Mouse (Mus musculus): Measurements from ENCODE around the gene Mlxipl. TPM values are rescaled to one million over a fixed set of nuclear protein-coding genes. Genes with fewer than 3 reads are reported as not detected.
"Not testable (repeated sequence)": the region's sequence is repeated elsewhere in the genome, so short reads cannot be mapped to it uniquely, and the experiment has no call there.

The Mlxipl gene
- 8.3 and 8.5 TPM in 2 replicates for polyA plus RNA-seq (2015; fragmentation: Nextera tagmentation; extraction: Ambion mirVana)

- peak within 1 kb of the TSS; percentile 24; the same call in 1 of the 2 replicates for H3K9ac ChIP-seq (replicated peaks; ENCODE audit: low read length)
- peaks cover 53% of the 10 kb centered on the region for H3K27me3 ChIP-seq (ENCODE audit: insufficient read depth, low read length)
- peak within 1 kb of the TSS; percentile 51 for H3K4me2 ChIP-seq (replicated peaks; ENCODE audit: low read depth, low read length)
- H3K9me3 ChIP-seq (ENCODE audit: low read length), result no peaks in the 10 kb centered on the region
- peak within 1 kb of the TSS; percentile 32 for H3K4me3 ChIP-seq (ENCODE audit: low read length)
- ATAC-seq (ENCODE audit: low FRiP score, low TSS enrichment), result peak; percentile 75; the same call in 1 of the 2 replicates
- peaks cover 8% of the 10 kb centered on the region; the same call in 1 of the 2 replicates for H3K4me1 ChIP-seq (ENCODE audit: insufficient read depth, low read length)
- H3K27ac ChIP-seq (ENCODE audit: low read length), result no peak within 1 kb of the TSS
- H3K36me3 ChIP-seq (ENCODE audit: insufficient read depth, low read length), result no peaks in the 10 kb centered on the region
- 2% methylated on average over 39 of the region's 39 CpGs for WGBS
These were observed at the start of gene Mlxipl for GRCm38 (mm10) chr5:135089653-135090052. TSS of gene Mlxipl (plus strand) at chr5:135089890.

- Histone ChIP-seq H3K27me3 (ENCODE audit: insufficient read depth, low read length) (no peaks in the 10 kb centered on the region), H3K27ac (ENCODE audit: low read length) (no peak overlapping the region), H3K9ac (replicated peaks; ENCODE audit: low read length) (no peak overlapping the region), H3K4me1 (ENCODE audit: insufficient read depth, low read length) (0 out of 2 replicates have a peak, but pooled peaks cover 4% of the 10 kb centered on the region), H3K9me3 (ENCODE audit: low read length) (no peaks in the 10 kb centered on the region), H3K36me3 (ENCODE audit: insufficient read depth, low read length) (peaks cover 14% of the 10 kb centered on the region), H3K4me3 (ENCODE audit: low read length) (no peak overlapping the region), H3K4me2 (replicated peaks; ENCODE audit: low read depth, low read length) (no peak overlapping the region)
- no peak for ATAC-seq (ENCODE audit: low FRiP score, low TSS enrichment)
- 74% methylated on average over 6 of the region's 6 CpGs for WGBS
These were observed 49.6 kb upstream of the Mlxipl start for GRCm38 (mm10) chr5:135040059-135040458.

GRCm38 (mm10) chr5:135040777-135041176 is 48.9 kb upstream of the Mlxipl start:
- 60% methylated on average over 11 of the region's 11 CpGs for WGBS
- no peak for ATAC-seq (ENCODE audit: low FRiP score, low TSS enrichment)
- H3K36me3 ChIP-seq (ENCODE audit: insufficient read depth, low read length), result peaks cover 21% of the 10 kb centered on the region

GRCm38 (mm10) chr5:135042105-135042788 is 47.4 kb upstream of the Mlxipl start:
- Histone ChIP-seq H3K9me3 (ENCODE audit: low read length) (no peaks in the 10 kb centered on the region), H3K4me2 (replicated peaks; ENCODE audit: low read depth, low read length) (no peak overlapping the region), H3K4me1 (ENCODE audit: insufficient read depth, low read length) (no peaks in the 10 kb centered on the region), H3K36me3 (ENCODE audit: insufficient read depth, low read length) (peaks cover 22% of the 10 kb centered on the region), H3K4me3 (ENCODE audit: low read length) (no peak overlapping the region), H3K27ac (ENCODE audit: low read length) (no peak overlapping the region), H3K9ac (replicated peaks; ENCODE audit: low read length) (no peak overlapping the region), H3K27me3 (ENCODE audit: insufficient read depth, low read length) (no peaks in the 10 kb centered on the region)
- 45% methylated on average over 21 of the region's 21 CpGs for WGBS
- ATAC-seq (ENCODE audit: low FRiP score, low TSS enrichment), result peak; percentile 49; the same call in 1 of the 2 replicates

More at GRCm38 (mm10) chr5:135040777-135041176, 48.9 kb upstream of the Mlxipl start:
- 0 out of 2 replicates have a peak, but pooled peaks cover under 1% of the 10 kb centered on the region for H3K4me1 ChIP-seq (ENCODE audit: insufficient read depth, low read length)
- H3K9me3 ChIP-seq (ENCODE audit: low read length), result no peaks in the 10 kb centered on the region
- no peak overlapping the region for H3K27ac ChIP-seq (ENCODE audit: low read length)
- H3K4me3 ChIP-seq (ENCODE audit: low read length), result no peak overlapping the region
- H3K27me3 ChIP-seq (ENCODE audit: insufficient read depth, low read length), result no peaks in the 10 kb centered on the region
- no peak overlapping the region for H3K9ac ChIP-seq (replicated peaks; ENCODE audit: low read length)
- H3K4me2 ChIP-seq (replicated peaks; ENCODE audit: low read depth, low read length), result no peak overlapping the region

- 84% methylated on average over 3 of the region's 3 CpGs for WGBS
- Histone ChIP-seq H3K4me2 (replicated peaks; ENCODE audit: low read depth, low read length) (no peak overlapping the region), H3K36me3 (ENCODE audit: insufficient read depth, low read length) (peaks cover 27% of the 10 kb centered on the region), H3K4me1 (ENCODE audit: insufficient read depth, low read length) (no peaks in the 10 kb centered on the region), H3K9ac (replicated peaks; ENCODE audit: low read length) (no peak overlapping the region), H3K27me3 (ENCODE audit: insufficient read depth, low read length) (no peaks in the 10 kb centered on the region), H3K27ac (ENCODE audit: low read length) (no peak overlapping the region), H3K4me3 (ENCODE audit: low read length) (no peak overlapping the region), H3K9me3 (ENCODE audit: low read length) (no peaks in the 10 kb centered on the region)
- no peak for ATAC-seq (ENCODE audit: low FRiP score, low TSS enrichment)
These were observed 45.1 kb upstream of the Mlxipl start for GRCm38 (mm10) chr5:135044575-135044974.

GRCm38 (mm10) chr5:135048539-135048938 is 41.2 kb upstream of the Mlxipl start:
- no peak overlapping the region for H3K27ac ChIP-seq (ENCODE audit: low read length)
- no peak overlapping the region for H3K4me2 ChIP-seq (replicated peaks; ENCODE audit: low read depth, low read length)
- no peak overlapping the region for H3K9ac ChIP-seq (replicated peaks; ENCODE audit: low read length)
- no peak for ATAC-seq (ENCODE audit: low FRiP score, low TSS enrichment)
- H3K4me3 ChIP-seq (ENCODE audit: low read length), result no peak overlapping the region
- H3K27me3 ChIP-seq (ENCODE audit: insufficient read depth, low read length), result no peaks in the 10 kb centered on the region
- WGBS, result 89% methylated on average over 5 of the region's 5 CpGs
- no peaks in the 10 kb centered on the region for H3K9me3 ChIP-seq (ENCODE audit: low read length)
- H3K4me1 ChIP-seq (ENCODE audit: insufficient read depth, low read length), result no peaks in the 10 kb centered on the region
- H3K36me3 ChIP-seq (ENCODE audit: insufficient read depth, low read length), result peaks cover 31% of the 10 kb centered on the region

- not testable (repeated sequence) for H3K9ac ChIP-seq (replicated peaks; ENCODE audit: low read length); H3K27me3 ChIP-seq (ENCODE audit: insufficient read depth, low read length); H3K4me2 ChIP-seq (replicated peaks; ENCODE audit: low read depth, low read length); H3K4me1 ChIP-seq (ENCODE audit: insufficient read depth, low read length); H3K9me3 ChIP-seq (ENCODE audit: low read length); ATAC-seq (ENCODE audit: low FRiP score, low TSS enrichment); H3K27ac ChIP-seq (ENCODE audit: low read length); H3K4me3 ChIP-seq (ENCODE audit: low read length)
- peaks cover 29% of the 10 kb centered on the region for H3K36me3 ChIP-seq (ENCODE audit: insufficient read depth, low read length)
- 89% methylated on average over 6 of the region's 6 CpGs for WGBS
These were observed 40.4 kb upstream of the Mlxipl start for GRCm38 (mm10) chr5:135049268-135049667.

GRCm38 (mm10) chr5:135053356-135053755 is 36.3 kb upstream of the Mlxipl start:
- H3K27ac ChIP-seq (ENCODE audit: low read length), result no peak overlapping the region
- H3K4me3 ChIP-seq (ENCODE audit: low read length), result no peak overlapping the region
- no peak for ATAC-seq (ENCODE audit: low FRiP score, low TSS enrichment)
- peaks cover 33% of the 10 kb centered on the region for H3K36me3 ChIP-seq (ENCODE audit: insufficient read depth, low read length)
- no peak overlapping the region for H3K9ac ChIP-seq (replicated peaks; ENCODE audit: low read length)
- no peaks in the 10 kb centered on the region for H3K4me1 ChIP-seq (ENCODE audit: insufficient read depth, low read length)
- no peaks in the 10 kb centered on the region for H3K27me3 ChIP-seq (ENCODE audit: insufficient read depth, low read length)
- WGBS, result 90% methylated on average over 12 of the region's 12 CpGs
- no peak overlapping the region for H3K4me2 ChIP-seq (replicated peaks; ENCODE audit: low read depth, low read length)
- H3K9me3 ChIP-seq (ENCODE audit: low read length), result no peaks in the 10 kb centered on the region

GRCm38 (mm10) chr5:135063629-135064381 is 25.9 kb upstream of the Mlxipl start, which contains the start of gene Dnajc30:
TSS of gene Dnajc30 (plus strand) at chr5:135064202.
- peak within 1 kb of the TSS; percentile 89 for H3K4me2 ChIP-seq (replicated peaks; ENCODE audit: low read depth, low read length)
- WGBS, result under 1% methylated on average over 52 of the region's 52 CpGs
- no peaks in the 10 kb centered on the region for H3K27me3 ChIP-seq (ENCODE audit: insufficient read depth, low read length)
- H3K27ac ChIP-seq (ENCODE audit: low read length), result peak within 1 kb of the TSS; percentile 54; the same call in 1 of the 2 replicates
- peak within 1 kb of the TSS; percentile 85 for H3K9ac ChIP-seq (replicated peaks; ENCODE audit: low read length)
- H3K9me3 ChIP-seq (ENCODE audit: low read length), result no peaks in the 10 kb centered on the region
- peak; percentile 96 for ATAC-seq (ENCODE audit: low FRiP score, low TSS enrichment)
- peak within 1 kb of the TSS; percentile 96 for H3K4me3 ChIP-seq (ENCODE audit: low read length)
- peaks cover 39% of the 10 kb centered on the region for H3K36me3 ChIP-seq (ENCODE audit: insufficient read depth, low read length)
- peaks cover 19% of the 10 kb centered on the region for H3K4me1 ChIP-seq (ENCODE audit: insufficient read depth, low read length)
